Mouse (Mus musculus): ENCODE data around the gene Tiparp.

GRCm38 (mm10) chr3:65534488-65534887 is 6.3 kb downstream of the Tiparp start:
- no peak for TF ChIP-seq POLR2A (IDR thresholded peaks at IDR 0.05; ENCODE audit: borderline replicate concordance, extremely low read depth, low read depth, low read length)
- TF ChIP-seq CTCF (IDR thresholded peaks at IDR 0.05; ENCODE audit: insufficient read depth, low read length) = no peak

Data from lung, adult 2 months (tissue).